Mouse (Mus musculus) mature B cell (primary cell): ENCODE measurements at regions not wholly inside any gene's neighbourhood (a gene's known extent, or its start where the extent isn't known, plus 50 kb on each side); places are given as distances from the start of the nearest gene placed in this dataset.

ENCODE experiments used
- in situ Hi-C: fragments of 300-500 bp; cut with MboI; formaldehyde crosslinking; loops from 2 replicates; pipeline ENCODE4 v1.14.3; 2019

GRCm38 (mm10) chr7:137883701-137884100, 446.3 kb downstream of the Glrx3 start:
- in situ Hi-C loops: no loop called here

- in situ Hi-C loops: no loop called here
Measured at GRCm38 (mm10) chr7:137885146-137885545, 447.7 kb downstream of the Glrx3 start.

GRCm38 (mm10) chr7:137888731-137889130, 451.3 kb downstream of the Glrx3 start:
- in situ Hi-C loops: no loop called here

DNA sequence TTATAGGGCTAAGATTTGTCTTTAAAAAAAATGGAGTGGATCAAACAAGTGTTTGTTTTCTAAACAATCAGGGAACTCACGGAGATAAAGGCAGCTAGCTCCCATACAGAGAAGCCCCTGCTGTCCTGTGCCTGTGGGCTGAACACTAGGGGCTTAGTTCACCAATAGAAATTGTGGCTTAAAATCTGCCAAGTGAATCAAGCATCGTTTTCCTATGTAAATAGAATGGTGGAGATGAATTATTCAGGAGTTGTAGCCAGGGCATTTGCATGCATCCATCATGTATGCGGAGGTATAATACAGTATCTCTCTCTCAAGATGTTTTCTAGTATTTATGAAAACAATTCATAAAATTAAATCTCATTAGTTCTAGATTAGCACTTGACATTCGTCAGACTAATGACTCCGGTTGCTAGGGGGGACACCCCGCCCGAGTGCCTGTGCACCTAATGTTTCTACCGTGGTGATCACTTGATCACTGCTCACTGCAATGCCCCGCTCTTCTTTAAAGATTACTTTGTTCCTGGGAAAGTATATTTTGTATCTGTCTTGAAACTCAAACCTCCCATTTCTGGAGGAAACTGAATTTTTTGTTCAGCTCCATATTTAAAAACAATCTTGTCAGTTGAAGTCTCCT, 469.1 kb downstream of the Glrx3 start:
- in situ Hi-C loops: no loop called here

DNA sequence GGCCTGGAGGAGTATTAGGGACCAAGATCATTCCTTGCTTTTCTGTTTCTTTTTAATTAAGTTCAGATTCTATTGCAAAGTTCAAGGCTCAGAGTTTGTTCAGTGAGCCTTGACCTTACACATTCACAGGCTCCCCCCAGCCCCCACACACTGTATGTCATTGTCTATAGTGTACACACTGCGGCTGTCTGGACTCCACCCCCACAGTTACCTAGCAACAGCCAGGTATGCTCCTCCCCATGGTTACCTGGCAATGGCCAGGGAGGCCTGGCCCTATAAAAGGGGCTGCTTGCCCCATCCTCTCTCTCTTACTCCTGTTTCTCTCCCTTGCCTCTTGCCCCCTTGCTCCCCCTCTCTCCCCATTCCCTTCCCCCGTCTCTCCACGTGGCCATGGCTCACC, 472.0 kb downstream of the Glrx3 start:
- in situ Hi-C loops: no loop called here

- in situ Hi-C loops: no loop called here
Measured at GRCm38 (mm10) chr7:137913551-137914105, 476.2 kb downstream of the Glrx3 start.

GRCm38 (mm10) chr7:137914506-137914905, 477.1 kb downstream of the Glrx3 start:
- in situ Hi-C loops: no loop called here

- in situ Hi-C loops: no loop called here
Measured at GRCm38 (mm10) chr7:137916351-137916750, 478.9 kb downstream of the Glrx3 start.

- in situ Hi-C loops: no loop called here
Measured at GRCm38 (mm10) chr7:137924464-137925167, 472.9 kb downstream of the Tcerg1l start.

DNA sequence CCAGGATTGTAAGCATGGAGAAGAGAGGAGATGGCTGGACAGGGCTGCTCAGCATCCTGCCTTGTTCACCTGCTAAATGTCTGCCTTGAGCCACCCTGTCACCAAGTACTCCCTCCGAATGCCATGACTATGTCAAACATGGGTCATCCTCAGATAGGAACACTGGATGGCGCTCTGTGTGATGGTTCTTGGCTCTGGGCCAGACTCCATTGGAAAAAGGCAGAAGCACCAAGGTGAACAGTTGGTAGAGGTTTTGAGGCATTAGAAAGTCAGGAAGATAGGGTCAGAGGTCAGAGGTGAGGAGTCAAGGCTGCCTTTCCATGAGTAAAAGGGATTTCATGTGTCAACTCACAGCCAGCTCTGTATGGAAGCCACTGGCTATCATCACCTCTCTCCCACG, 471.9 kb downstream of the Tcerg1l start:
- in situ Hi-C loops: no loop called here

DNA sequence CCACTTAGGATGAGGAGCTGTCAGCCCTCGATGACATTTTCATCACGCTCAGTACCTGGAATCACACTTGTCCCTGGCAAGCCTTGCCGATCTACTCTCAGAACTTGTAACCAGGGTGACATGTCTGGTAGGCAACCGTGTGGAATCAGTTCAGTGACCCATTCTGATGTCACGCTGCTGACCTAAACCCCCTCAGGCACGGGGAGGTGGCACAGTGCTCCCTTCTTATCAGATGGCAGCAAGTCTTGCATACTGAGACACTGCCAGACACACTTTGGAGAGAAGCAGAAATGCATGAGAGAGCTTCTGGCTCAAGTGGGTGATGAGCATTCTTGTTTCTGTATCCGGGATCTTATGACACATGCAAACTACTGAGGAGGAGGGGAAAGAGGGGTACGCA, 470.2 kb downstream of the Tcerg1l start:
- in situ Hi-C loops: no loop called here

GRCm38 (mm10) chr7:137930200-137930599, 467.3 kb downstream of the Tcerg1l start:
- in situ Hi-C loops: no loop called here

GRCm38 (mm10) chr7:137935896-137936295, 461.6 kb downstream of the Tcerg1l start:
- in situ Hi-C loops: no loop called here

GRCm38 (mm10) chr7:137939116-137939515, 458.4 kb downstream of the Tcerg1l start:
- in situ Hi-C loops: no loop called here

- in situ Hi-C loops: no loop called here
Measured at GRCm38 (mm10) chr7:137940084-137940483, 457.4 kb downstream of the Tcerg1l start.

GRCm38 (mm10) chr7:137944991-137945390, 452.5 kb downstream of the Tcerg1l start:
- in situ Hi-C loops: no loop called here

DNA sequence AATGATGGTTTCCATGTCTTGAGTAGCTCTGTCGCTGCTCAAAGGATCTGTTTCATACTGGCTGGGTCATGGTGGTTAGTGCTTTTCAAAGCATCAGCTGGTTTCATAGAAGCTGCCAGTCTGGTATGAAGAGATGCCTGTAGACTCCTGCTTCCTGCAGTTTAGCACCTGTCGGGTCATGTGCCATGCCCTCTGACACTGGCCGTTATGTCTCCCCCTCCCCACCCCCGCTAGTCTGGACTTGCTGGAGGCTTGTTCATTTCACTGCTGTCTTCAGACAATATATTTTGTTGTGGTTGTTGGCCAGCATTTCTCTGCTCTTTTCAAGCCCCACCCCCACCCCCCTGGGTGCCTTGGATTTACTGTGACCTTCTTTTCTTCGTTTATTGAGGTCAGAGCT, 450.1 kb downstream of the Tcerg1l start:
- in situ Hi-C loops: no loop called here

DNA sequence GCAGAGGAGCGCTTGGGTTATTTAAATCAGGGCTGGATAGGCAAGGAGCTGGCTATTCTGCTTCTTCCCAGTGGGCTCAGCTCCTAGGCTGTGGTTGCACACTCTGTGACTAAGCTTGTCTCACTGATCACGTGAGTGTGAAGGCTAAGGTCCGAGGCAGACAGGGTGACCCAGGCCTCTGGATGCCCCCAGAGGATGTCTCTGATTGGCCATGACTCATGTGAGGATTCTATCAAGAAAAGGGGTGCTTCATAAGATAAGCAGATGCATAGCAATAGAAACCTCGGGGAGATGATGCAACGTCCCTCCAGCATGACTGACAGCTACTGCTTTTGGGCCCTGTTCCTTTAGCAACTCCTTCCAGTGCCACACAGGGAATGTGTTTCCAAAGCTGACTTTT, 440.2 kb downstream of the Tcerg1l start:
- in situ Hi-C loops: no loop called here

GRCm38 (mm10) chr7:137957848-137958247, 439.7 kb downstream of the Tcerg1l start:
- in situ Hi-C loops: no loop called here

- in situ Hi-C loops: no loop called here
Measured at GRCm38 (mm10) chr7:137963470-137964095, 433.9 kb downstream of the Tcerg1l start.

DNA sequence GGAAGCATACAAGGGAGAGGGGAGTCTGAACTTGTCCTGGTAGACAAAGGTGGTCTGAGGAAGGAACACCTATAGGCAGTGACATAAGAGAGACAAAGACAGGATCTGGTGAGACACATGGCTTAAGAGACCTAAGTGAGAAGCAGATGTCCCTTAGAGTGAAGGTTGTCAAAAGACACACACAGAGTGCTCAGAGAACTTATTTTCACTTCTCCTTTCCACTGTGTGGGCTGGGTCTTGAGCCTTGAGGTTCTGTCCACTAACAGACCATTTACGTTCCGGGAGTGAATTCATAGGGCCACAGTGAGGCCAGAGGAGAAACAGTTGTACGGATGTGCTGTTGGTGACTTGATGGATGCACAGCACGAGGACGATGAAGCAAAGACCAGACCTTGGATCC, 422.8 kb downstream of the Tcerg1l start:
- in situ Hi-C loops: no loop called here

- in situ Hi-C loops: no loop called here
Measured at GRCm38 (mm10) chr7:137977527-137977926, 420.0 kb downstream of the Tcerg1l start.

- in situ Hi-C loops: no loop called here
Measured at GRCm38 (mm10) chr7:137979361-137979760, 418.2 kb downstream of the Tcerg1l start.
